Mouse (Mus musculus): Measurements from ENCODE around the gene Gm49320. TPM values are rescaled to one million over a fixed set of nuclear protein-coding genes. Genes with fewer than 3 reads are reported as not detected.

Gm49320 gene
- total RNA-seq, 1 experiment = not detected

DNA sequence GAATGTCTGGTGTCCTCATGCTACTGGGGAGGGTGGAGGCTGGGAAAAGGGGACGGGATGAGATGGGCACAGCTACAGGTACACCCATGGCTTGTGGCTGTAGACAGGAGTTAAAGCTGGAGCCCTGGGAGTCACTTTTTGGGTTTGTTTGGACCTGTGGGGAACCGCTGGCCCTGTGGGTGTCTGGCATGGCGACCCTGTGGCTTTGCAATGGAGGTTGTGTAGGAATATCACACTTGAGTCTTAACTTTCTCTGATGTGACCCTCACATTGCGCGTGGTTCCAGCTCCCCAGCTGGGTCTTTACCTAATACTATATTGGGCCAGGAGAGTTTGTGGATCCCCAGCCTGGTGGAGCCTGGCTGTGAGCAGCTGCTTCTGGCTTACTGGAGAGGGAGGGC is 6.4 kb downstream of the Gm49320 start:
- peaks cover 4 to 10% of the 10 kb centered on the region in 2 experiments; a peak in 2 of 4 replicates for H3K4me1 ChIP-seq (ENCODE audit: control insufficient read depth in 2 of 2, insufficient read depth in 2 of 2, low read length in 2 of 2, poor library complexity in 1 of 2)
- in situ Hi-C loops (cut with MboI; ENCODE audit: low sequenced_read_pairs in 2 of 2, unreplicated experiment in 2 of 2) = no loop called here
- no peak overlapping the region for H3K27ac ChIP-seq (ENCODE audit: insufficient read depth, low read depth, low read length, poor library complexity, severe bottlenecking)
- no peaks in the 10 kb centered on the region for H3K9me3 ChIP-seq (ENCODE audit: control insufficient read depth, insufficient read depth, low read depth, low read length)
- no peak for TF ChIP-seq ZNF384 (IDR thresholded peaks at IDR 0.05; ENCODE audit: low read depth, low read length)
- TF ChIP-seq ZC3H11A (IDR thresholded peaks at IDR 0.05; ENCODE audit: borderline replicate concordance, low read depth, low read length) = no peak
- no peak for TF ChIP-seq HCFC1 (IDR thresholded peaks at IDR 0.05; ENCODE audit: borderline replicate concordance, insufficient read depth, low read length)
- TF ChIP-seq MAFK (IDR thresholded peaks at IDR 0.05; ENCODE audit: insufficient read depth, low read depth, low read length) = no peak
- TF ChIP-seq CHD2 (IDR thresholded peaks at IDR 0.05; ENCODE audit: low read depth, low read length) = no peak
- H3K4me3 ChIP-seq (ENCODE audit: insufficient read depth in 1 of 2, low read depth in 1 of 2, low read length in 2 of 2, poor library complexity in 1 of 2, severe bottlenecking in 1 of 2) = no peak overlapping the region
- H3K9ac ChIP-seq (ENCODE audit: insufficient read depth, low read depth, low read length, poor library complexity, severe bottlenecking) = no peak overlapping the region
- H3K36me3 ChIP-seq (ENCODE audit: control insufficient read depth, insufficient read depth, low read length, poor library complexity, severe bottlenecking) = peaks cover 30% of the 10 kb centered on the region
- DNase-seq (ENCODE audit: low read depth, low spot score) = no peak

DNA sequence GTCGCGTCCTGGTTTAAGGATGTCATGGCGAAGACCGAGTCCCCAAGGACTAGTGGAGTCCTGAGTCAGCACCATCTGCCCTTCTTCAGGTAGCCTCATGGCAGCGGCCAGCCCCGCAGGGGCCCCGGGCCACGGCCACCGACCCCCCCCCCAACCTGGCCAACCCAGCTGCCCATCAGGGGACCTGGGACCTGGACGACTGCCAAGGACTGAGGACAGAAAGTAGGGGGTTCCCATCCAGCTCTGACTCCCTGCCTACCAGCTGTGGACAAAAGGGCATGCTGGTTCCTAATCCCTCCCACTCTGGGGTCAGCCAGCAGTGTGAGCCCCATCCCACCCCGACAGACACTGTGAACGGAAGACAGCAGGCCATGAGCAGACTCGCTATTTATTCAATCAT is 7.1 kb downstream of the Gm49320 start:
- Histone ChIP-seq H3K9me3 (ENCODE audit: control insufficient read depth, insufficient read depth, low read depth, low read length) (no peaks in the 10 kb centered on the region), H3K9ac (ENCODE audit: insufficient read depth, low read depth, low read length, poor library complexity, severe bottlenecking) (no peak overlapping the region), H3K27ac (ENCODE audit: insufficient read depth, low read depth, low read length, poor library complexity, severe bottlenecking) (no peak overlapping the region), H3K4me3 (ENCODE audit: insufficient read depth in 1 of 2, low read depth in 1 of 2, low read length in 2 of 2, poor library complexity in 1 of 2, severe bottlenecking in 1 of 2) (no peak overlapping the region), H3K4me1 (ENCODE audit: control insufficient read depth in 2 of 2, insufficient read depth in 2 of 2, low read length in 2 of 2, poor library complexity in 1 of 2) (peaks cover 4 to 14% of the 10 kb centered on the region in 2 experiments; a peak in 2 of 4 replicates), H3K36me3 (ENCODE audit: control insufficient read depth, insufficient read depth, low read length, poor library complexity, severe bottlenecking) (peaks cover 30% of the 10 kb centered on the region)
- TF ChIP-seq ZNF384 (IDR thresholded peaks at IDR 0.05; ENCODE audit: low read depth, low read length) = no peak
- TF ChIP-seq ZC3H11A (IDR thresholded peaks at IDR 0.05; ENCODE audit: borderline replicate concordance, low read depth, low read length) = no peak
- no peak for TF ChIP-seq CHD2 (IDR thresholded peaks at IDR 0.05; ENCODE audit: low read depth, low read length)
- TF ChIP-seq MAFK (IDR thresholded peaks at IDR 0.05; ENCODE audit: insufficient read depth, low read depth, low read length) = no peak
- no peak for TF ChIP-seq HCFC1 (IDR thresholded peaks at IDR 0.05; ENCODE audit: borderline replicate concordance, insufficient read depth, low read length)
- no peak for DNase-seq (ENCODE audit: low read depth, low spot score)
- in situ Hi-C loops (cut with MboI; ENCODE audit: low sequenced_read_pairs in 2 of 2, unreplicated experiment in 2 of 2) = no loop called here

DNA sequence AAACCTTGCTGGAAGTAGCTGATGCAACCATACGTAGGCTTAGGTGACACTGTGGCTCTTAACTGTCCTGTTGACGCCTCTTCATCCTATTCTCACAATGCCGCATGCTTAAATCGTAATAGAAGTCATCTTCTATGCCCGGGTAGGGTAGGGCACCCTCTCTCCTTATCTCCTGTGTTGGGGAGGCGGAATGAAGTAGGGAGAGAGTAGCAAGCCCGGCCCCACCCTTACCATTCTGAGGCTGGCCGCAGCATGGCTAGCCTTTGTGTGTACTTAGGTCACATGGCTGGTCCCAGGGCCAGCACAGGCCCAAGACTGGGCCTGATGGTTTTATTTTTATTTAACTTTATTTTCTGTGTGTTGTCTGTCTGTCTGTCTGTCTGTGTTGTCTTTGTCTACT is 8.6 kb downstream of the Gm49320 start:
- in situ Hi-C loops (cut with MboI; ENCODE audit: low sequenced_read_pairs in 2 of 2, unreplicated experiment in 2 of 2) = no loop called here
- TF ChIP-seq CHD2 (IDR thresholded peaks at IDR 0.05; ENCODE audit: low read depth, low read length) = no peak
- Histone ChIP-seq H3K4me3 (ENCODE audit: insufficient read depth in 1 of 2, low read depth in 1 of 2, low read length in 2 of 2, poor library complexity in 1 of 2, severe bottlenecking in 1 of 2) (no peak overlapping the region), H3K9ac (ENCODE audit: insufficient read depth, low read depth, low read length, poor library complexity, severe bottlenecking) (no peak overlapping the region), H3K36me3 (ENCODE audit: control insufficient read depth, insufficient read depth, low read length, poor library complexity, severe bottlenecking) (peaks cover 30% of the 10 kb centered on the region), H3K4me1 (ENCODE audit: control insufficient read depth in 2 of 2, insufficient read depth in 2 of 2, low read length in 2 of 2, poor library complexity in 1 of 2) (peaks cover 4 to 14% of the 10 kb centered on the region in 2 experiments; a peak in 2 of 4 replicates), H3K9me3 (ENCODE audit: control insufficient read depth, insufficient read depth, low read depth, low read length) (no peaks in the 10 kb centered on the region), H3K27ac (ENCODE audit: insufficient read depth, low read depth, low read length, poor library complexity, severe bottlenecking) (no peak overlapping the region)
- DNase-seq (ENCODE audit: low read depth, low spot score) = no peak

DNA sequence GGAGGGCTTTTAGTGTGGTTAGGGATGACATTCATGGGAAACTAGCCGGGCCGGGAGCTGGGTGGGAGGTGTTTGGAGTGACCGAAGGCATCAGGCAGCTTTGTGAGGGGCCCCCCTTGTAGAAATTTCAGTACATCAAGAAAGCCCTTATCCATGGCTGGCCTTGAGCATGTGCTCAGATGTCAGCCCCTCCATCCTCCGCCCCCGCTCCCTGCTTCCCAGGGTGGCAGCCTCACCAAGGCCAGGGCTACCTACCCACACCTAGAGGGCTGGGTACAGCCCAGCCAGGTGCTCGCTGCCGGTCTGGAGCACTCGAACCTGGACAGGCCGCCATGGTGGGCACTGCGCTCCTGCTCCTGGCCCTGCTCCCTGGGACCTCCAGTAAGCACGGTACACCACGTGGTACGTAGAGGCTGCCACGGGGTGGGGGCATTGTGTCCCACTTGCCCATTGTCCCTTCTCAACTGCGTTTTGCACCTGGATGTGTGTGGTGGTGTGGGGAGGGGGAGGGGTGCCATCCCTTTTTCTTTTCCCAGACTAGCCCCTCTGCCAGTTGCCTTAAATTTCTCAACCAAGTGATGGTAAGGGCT is 9.4 kb downstream of the Gm49320 start, which contains the start of gene Tgfbr3l:
Gene Tgfbr3l (plus strand): TSS at position 264 of the 590 bp plus-strand sequence.
- TF ChIP-seq MAFK (IDR thresholded peaks at IDR 0.05; ENCODE audit: insufficient read depth, low read depth, low read length) = no peak
- TF ChIP-seq ZC3H11A (IDR thresholded peaks at IDR 0.05; ENCODE audit: borderline replicate concordance, low read depth, low read length) = no peak
- TF ChIP-seq CHD2 (IDR thresholded peaks at IDR 0.05; ENCODE audit: low read depth, low read length) = no peak
- no peak for TF ChIP-seq HCFC1 (IDR thresholded peaks at IDR 0.05; ENCODE audit: borderline replicate concordance, insufficient read depth, low read length)
- TF ChIP-seq ZNF384 (IDR thresholded peaks at IDR 0.05; ENCODE audit: low read depth, low read length) = no peak
- Histone ChIP-seq H3K9ac (ENCODE audit: insufficient read depth, low read depth, low read length, poor library complexity, severe bottlenecking) (peak within 1 kb of the TSS; percentile 19; the same call in 1 of the 2 replicates), H3K27ac (ENCODE audit: insufficient read depth, low read depth, low read length, poor library complexity, severe bottlenecking) (no peak within 1 kb of the TSS), H3K9me3 (ENCODE audit: control insufficient read depth, insufficient read depth, low read depth, low read length) (no peaks in the 10 kb centered on the region), H3K4me1 (ENCODE audit: control insufficient read depth in 2 of 2, insufficient read depth in 2 of 2, low read length in 2 of 2, poor library complexity in 1 of 2) (peaks cover 8 to 16% of the 10 kb centered on the region in 2 experiments; a peak in 2 of 4 replicates), H3K36me3 (ENCODE audit: control insufficient read depth, insufficient read depth, low read length, poor library complexity, severe bottlenecking) (peaks cover 29% of the 10 kb centered on the region), H3K4me3 (ENCODE audit: insufficient read depth in 1 of 2, low read depth in 1 of 2, low read length in 2 of 2, poor library complexity in 1 of 2, severe bottlenecking in 1 of 2) (peak within 1 kb of the TSS; percentile 16 to 45; a peak in 2 of 4 replicates)
- no peak for DNase-seq (ENCODE audit: low read depth, low spot score)
- in situ Hi-C loops (cut with MboI; ENCODE audit: low sequenced_read_pairs in 2 of 2, unreplicated experiment in 2 of 2) = no loop called here
